Mouse (Mus musculus): ENCODE data around the gene Sdhc.
A peak's percentile ranks its signal among the peaks of the same experiment; 100 is the strongest.

DNA sequence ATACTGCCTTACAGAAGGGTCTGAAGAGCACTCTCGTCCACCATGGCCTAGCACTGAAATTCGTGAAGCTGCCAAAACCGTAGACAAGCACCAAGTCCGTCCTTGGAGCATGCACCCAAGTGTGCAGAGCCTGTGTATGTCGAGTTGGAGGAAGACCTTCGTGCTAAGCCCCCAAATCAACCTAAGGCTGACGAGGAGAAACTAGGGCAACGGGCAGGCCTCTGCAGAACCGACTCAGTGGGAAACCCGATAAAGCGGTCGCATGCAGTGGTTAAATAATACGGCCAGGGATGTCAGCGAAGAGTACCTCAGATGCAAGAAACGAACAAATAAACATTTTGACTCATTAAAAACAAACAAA is 39.8 kb downstream of the Sdhc start:
- no peak for TF ChIP-seq GABPA (IDR thresholded peaks at IDR 0.05; ENCODE audit: insufficient replicate concordance, low read depth, low read length)
- TF ChIP-seq POLR2A (IDR thresholded peaks at IDR 0.05; ENCODE audit: low read depth, low read length), result no peak
- no peak for TF ChIP-seq ZC3H11A (IDR thresholded peaks at IDR 0.05; ENCODE audit: low read depth, low read length)
- no peak for TF ChIP-seq CTCF (conservative IDR thresholded peaks at IDR 0.05 in 1 of 2, IDR thresholded peaks at IDR 0.05 in 1 of 2; ENCODE audit: low read depth in 2 of 2, low read length in 2 of 2)
- TF ChIP-seq UBTF (IDR thresholded peaks at IDR 0.05; ENCODE audit: low read depth, low read length), result no peak
- TF ChIP-seq SMC3 (IDR thresholded peaks at IDR 0.05; ENCODE audit: low read depth, low read length), result no peak
- no peak for TF ChIP-seq NRF1 (IDR thresholded peaks at IDR 0.05; ENCODE audit: low read depth, low read length)
- TF ChIP-seq CHD1 (IDR thresholded peaks at IDR 0.05; ENCODE audit: low read depth, low read length), result 0 out of 2 replicates have a peak, but pooled peaks have one; percentile 52
- TF ChIP-seq MEF2A (IDR thresholded peaks at IDR 0.05; ENCODE audit: borderline replicate concordance, low read depth, low read length), result no peak
- TF ChIP-seq KAT2A (IDR thresholded peaks at IDR 0.05; ENCODE audit: insufficient replicate concordance, low read length), result no peak
- no peak for TF ChIP-seq USF2 (conservative IDR thresholded peaks at IDR 0.05; ENCODE audit: low read depth, low read length)
- no peak for TF ChIP-seq CHD2 (IDR thresholded peaks at IDR 0.05; ENCODE audit: low read length)
- no peak for TF ChIP-seq ETS1 (conservative IDR thresholded peaks at IDR 0.05; ENCODE audit: low read depth, low read length)
- no peak for TF ChIP-seq NELFE (IDR thresholded peaks at IDR 0.05; ENCODE audit: low read depth, low read length)

Data from CH12.LX (cell line).